Mouse (Mus musculus) neural tube, embryonic 14.5 days (tissue): ENCODE measurements around the gene Fuca2. TPM values are rescaled to one million over a fixed set of nuclear protein-coding genes. Genes with fewer than 3 reads are reported as not detected.
"Not testable (repeated sequence)": the region's sequence is repeated elsewhere in the genome, so short reads cannot be mapped to it uniquely, and the experiment has no call there.

Source experiments
- ATAC-seq: fragments of 200-750 bp; cut with Nextera tagmentation; 2 replicates; pipeline ENCODE4 v1.8.0; 2017; ENCODE audit warnings: low read depth, mild to moderate bottlenecking, moderate TSS enrichment, moderate library complexity
- H3K27ac ChIP-seq: fragments of 300-500 bp; sonication (generic); 2 replicates; pipeline ENCODE4 v1.5.1; 2014; ENCODE audit warnings: low read depth, mild to moderate bottlenecking, control low read depth, low read length, moderate library complexity, mixed read lengths
- H3K27me3 ChIP-seq: fragments of 300-500 bp; sonication (generic); 2 replicates; pipeline ENCODE4 v1.6.1; 2014; ENCODE audit warnings: low read length; ENCODE audit not compliant: control insufficient read depth, insufficient read depth
- H3K36me3 ChIP-seq: fragments of 300-500 bp; sonication (generic); 2 replicates; pipeline ENCODE4 v1.6.1; 2014; ENCODE audit warnings: low read length, mixed read lengths; ENCODE audit not compliant: control insufficient read depth, insufficient read depth
- H3K4me1 ChIP-seq: fragments of 300-500 bp; sonication (generic); 2 replicates; pipeline ENCODE4 v1.6.1; 2014; ENCODE audit warnings: low read length; ENCODE audit not compliant: control insufficient read depth, insufficient read depth
- H3K4me2 ChIP-seq: fragments of 300-500 bp; sonication (generic); 2 replicates; pipeline ENCODE4 v1.6.1; 2014; ENCODE audit warnings: mild to moderate bottlenecking, low read depth, low read length, control low read depth
- H3K4me3 ChIP-seq: fragments of 300-500 bp; sonication (generic); 2 replicates; pipeline ENCODE4 v1.5.1; 2014; ENCODE audit warnings: low read depth, low read length, control low read depth, mixed read lengths
- H3K9ac ChIP-seq: fragments of 300-500 bp; sonication (generic); replicated peaks from 2 replicates; pipeline ENCODE4 v1.6.1; 2014; ENCODE audit warnings: low read depth, mild to moderate bottlenecking, control low read depth, low read length, mixed read lengths
- H3K9me3 ChIP-seq: fragments of 300-500 bp; sonication (generic); 2 replicates; pipeline ENCODE4 v1.6.1; 2016; ENCODE audit warnings: low read length; ENCODE audit not compliant: control insufficient read depth
- WGBS: fragments of 180-500 bp; shearing (Covaris S2); extraction: QIAGEN DNeasy Blood & Tissue Kit; methylation state at CpG from one replicate; pipeline ENCODE4 v1.1.7; 2014; 5-methylcytosine and 5-hydroxymethylcytosine counted together
- polyA plus RNA-seq: library from polyadenylated mRNA; unstranded; fragments of >200 nt; fragmentation: Nextera tagmentation; extraction: Ambion mirVana; gene quantifications from 2 replicates; pipeline ENCODE4 v1.2.1, GENCODE M21; 2014

Fuca2 gene
- polyA plus RNA-seq = 46.3 and 47.5 TPM in 2 replicates

GRCm38 (mm10) chr10:13499331-13499730 lies at the start of gene Fuca2:
Gene Fuca2 (plus strand): TSS chr10:13499540.
- H3K9ac ChIP-seq = no peak within 1 kb of the TSS
- H3K27me3 ChIP-seq = no peaks in the 10 kb centered on the region
- no peak for ATAC-seq
- H3K27ac ChIP-seq = no peak within 1 kb of the TSS
- no peaks in the 10 kb centered on the region for H3K36me3 ChIP-seq
- H3K9me3 ChIP-seq = no peaks in the 10 kb centered on the region
- no peak within 1 kb of the TSS for H3K4me3 ChIP-seq
- no peak within 1 kb of the TSS for H3K4me2 ChIP-seq
- no peaks in the 10 kb centered on the region for H3K4me1 ChIP-seq
- WGBS = 81% methylated on average over 2 of the region's 2 CpGs

GRCm38 (mm10) chr10:13451640-13452039 lies 47.7 kb upstream of the Fuca2 start:
- Histone ChIP-seq H3K27ac (no peak overlapping the region), H3K4me2 (no peak overlapping the region), H3K9ac (no peak overlapping the region), H3K36me3 (no peaks in the 10 kb centered on the region), H3K4me1 (no peaks in the 10 kb centered on the region), H3K9me3 (no peaks in the 10 kb centered on the region), H3K27me3 (no peaks in the 10 kb centered on the region), H3K4me3 (no peak overlapping the region)
- ATAC-seq = no peak
- 86% methylated on average over 6 of the region's 6 CpGs for WGBS

- Histone ChIP-seq H3K4me2 (no peak overlapping the region), H3K4me1 (no peaks in the 10 kb centered on the region), H3K27me3 (no peaks in the 10 kb centered on the region), H3K36me3 (no peaks in the 10 kb centered on the region), H3K27ac (no peak overlapping the region), H3K9me3 (no peaks in the 10 kb centered on the region), H3K4me3 (no peak overlapping the region), H3K9ac (no peak overlapping the region)
- no peak for ATAC-seq
- WGBS = 79% methylated on average over 13 of the region's 13 CpGs
Measured at GRCm38 (mm10) chr10:13453200-13453990, 45.9 kb upstream of the Fuca2 start.

DNA sequence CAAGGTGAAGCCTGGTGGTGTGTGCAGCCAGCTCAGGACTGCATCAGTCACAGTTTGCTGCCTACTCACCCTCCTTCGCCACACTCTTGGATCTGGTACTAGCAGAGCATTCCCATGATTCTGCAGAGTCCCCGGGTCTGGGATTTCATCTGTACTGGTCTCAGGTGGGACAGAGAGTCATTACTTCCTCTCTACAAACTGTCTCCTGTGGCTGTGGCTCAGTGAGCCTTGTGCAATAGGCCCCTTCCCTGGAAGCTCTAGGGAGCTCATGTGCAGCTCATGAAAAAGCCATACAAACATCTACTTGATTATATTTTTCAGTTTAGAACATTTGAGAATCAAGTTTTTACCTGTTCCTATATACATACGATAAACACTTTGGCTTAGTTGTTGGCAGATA lies 35.0 kb upstream of the Fuca2 start:
- not testable (repeated sequence) for H3K4me1 ChIP-seq, H3K27me3 ChIP-seq, H3K27ac ChIP-seq, ATAC-seq, H3K9me3 ChIP-seq, H3K4me2 ChIP-seq, H3K36me3 ChIP-seq, H3K4me3 ChIP-seq, H3K9ac ChIP-seq
- 93% methylated on average over 3 of the region's 3 CpGs for WGBS

GRCm38 (mm10) chr10:13466925-13467324 lies 32.4 kb upstream of the Fuca2 start:
- H3K9me3 ChIP-seq = no peaks in the 10 kb centered on the region
- H3K27ac ChIP-seq = no peak overlapping the region
- no peak overlapping the region for H3K9ac ChIP-seq
- H3K4me3 ChIP-seq = no peak overlapping the region
- H3K4me2 ChIP-seq = no peak overlapping the region
- 78% methylated on average over 5 of the region's 5 CpGs for WGBS
- H3K36me3 ChIP-seq = no peaks in the 10 kb centered on the region
- no peaks in the 10 kb centered on the region for H3K27me3 ChIP-seq
- ATAC-seq = no peak
- H3K4me1 ChIP-seq = no peaks in the 10 kb centered on the region

DNA sequence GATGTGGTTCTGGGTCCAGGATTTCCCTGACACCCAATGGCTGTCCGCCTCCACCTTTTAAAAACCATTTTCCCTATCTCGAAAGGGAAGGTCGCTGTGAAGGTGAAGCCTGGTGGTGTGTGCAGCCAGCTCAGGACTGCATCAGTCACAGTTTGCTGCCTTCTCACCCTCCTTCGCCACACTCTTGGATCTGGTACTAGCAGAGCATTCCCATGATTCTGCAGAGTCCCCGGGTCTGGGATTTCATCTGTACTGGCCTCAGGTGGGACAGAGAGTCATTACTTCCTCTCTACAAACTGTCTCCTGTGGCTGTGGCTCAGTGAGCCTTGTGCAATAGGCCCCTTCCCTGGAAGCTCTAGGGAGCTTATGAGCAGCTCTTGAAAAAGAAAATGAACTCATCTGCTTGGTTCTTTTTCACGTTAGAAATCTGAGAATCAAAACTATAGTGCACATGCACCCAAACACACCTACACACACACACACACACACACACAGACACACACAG lies 31.3 kb upstream of the Fuca2 start:
- ATAC-seq, H3K27me3 ChIP-seq, H3K4me1 ChIP-seq, H3K36me3 ChIP-seq, H3K4me2 ChIP-seq, H3K9me3 ChIP-seq, H3K4me3 ChIP-seq, H3K9ac ChIP-seq, H3K27ac ChIP-seq: not testable (repeated sequence)
- WGBS = 88% methylated on average over 6 of the region's 6 CpGs

DNA sequence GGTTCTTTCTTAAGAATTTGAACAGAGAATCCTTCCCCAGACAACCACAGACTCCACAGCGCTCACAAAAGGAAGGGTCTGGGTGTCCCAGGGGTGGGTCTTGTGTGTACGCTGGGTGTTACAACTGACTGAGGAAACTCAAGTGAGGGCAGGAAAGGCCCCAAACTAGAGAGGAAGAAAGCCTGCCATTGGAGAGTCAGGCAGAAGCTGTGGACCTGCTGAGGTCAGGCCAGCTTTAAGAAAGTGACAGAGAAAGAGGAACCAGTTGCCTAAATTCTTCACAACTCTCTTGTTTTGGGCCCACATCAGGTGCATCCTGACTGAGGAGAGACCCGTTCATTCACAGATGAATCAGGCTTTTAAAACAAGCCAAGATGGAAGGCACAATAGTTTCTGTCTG lies 29.1 kb upstream of the Fuca2 start:
- H3K27me3 ChIP-seq = 0 out of 2 replicates have a peak, but pooled peaks cover 3% of the 10 kb centered on the region
- no peak overlapping the region for H3K4me3 ChIP-seq
- ATAC-seq = no peak
- no peaks in the 10 kb centered on the region for H3K9me3 ChIP-seq
- H3K9ac ChIP-seq = no peak overlapping the region
- 89% methylated on average over 3 of the region's 3 CpGs for WGBS
- no peak overlapping the region for H3K4me2 ChIP-seq
- peaks cover 7% of the 10 kb centered on the region; the same call in 1 of the 2 replicates for H3K4me1 ChIP-seq
- H3K27ac ChIP-seq = no peak overlapping the region
- no peaks in the 10 kb centered on the region for H3K36me3 ChIP-seq

- H3K4me1 ChIP-seq = peaks cover 7% of the 10 kb centered on the region; the same call in 1 of the 2 replicates
- 16% methylated on average over 16 of the region's 17 CpGs for WGBS
- H3K27ac ChIP-seq = no peak overlapping the region
- H3K4me3 ChIP-seq = peak overlapping the region; percentile 68
- H3K9me3 ChIP-seq = no peaks in the 10 kb centered on the region
- H3K4me2 ChIP-seq = peak overlapping the region; percentile 100
- no peaks in the 10 kb centered on the region for H3K36me3 ChIP-seq
- ATAC-seq = peak; percentile 30; the same call in 1 of the 2 replicates
- H3K9ac ChIP-seq = peak overlapping the region; percentile 65; the same call in 1 of the 2 replicates
- H3K27me3 ChIP-seq = 0 out of 2 replicates have a peak, but pooled peaks cover 3% of the 10 kb centered on the region
Measured at GRCm38 (mm10) chr10:13473287-13473832, 26.0 kb upstream of the Fuca2 start.
